Mouse (Mus musculus): ENCODE data around the gene Rhoj. TPM values are rescaled to one million over a fixed set of nuclear protein-coding genes. Genes with fewer than 3 reads are reported as not detected.

The Rhoj gene
- polyA plus RNA-seq, 1 experiment from 2014 or later: 19.7 TPM

DNA sequence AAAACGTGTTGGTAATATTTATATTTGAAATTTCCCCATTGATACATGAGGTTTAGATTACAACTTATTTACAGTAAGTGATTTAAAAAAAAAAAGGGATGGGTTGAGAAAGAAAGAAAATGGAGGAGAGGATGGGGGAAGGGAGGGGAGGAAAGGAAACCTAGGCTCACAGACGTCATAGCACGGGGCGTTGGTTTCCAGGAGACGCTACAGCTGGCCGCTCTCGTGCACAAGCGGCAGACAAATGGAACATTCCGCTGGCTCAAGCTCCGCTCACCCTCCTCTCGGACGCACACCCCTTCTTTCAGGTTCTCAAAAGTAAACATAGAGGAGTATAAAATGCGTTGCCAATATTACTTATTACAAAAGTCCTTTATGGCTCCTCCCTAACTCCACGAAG, 141.9 kb downstream of the Rhoj start:
- no peak overlapping the region for H3K4me2 ChIP-seq (ENCODE audit: low read length)
- H3K27me3 ChIP-seq (ENCODE audit: control insufficient read depth, insufficient read depth, low read length): no peaks in the 10 kb centered on the region
- ATAC-seq (ENCODE audit: low FRiP score, low TSS enrichment) (no peak), DNase-seq (peak; percentile 17)
- no peaks in the 10 kb centered on the region for H3K9me3 ChIP-seq (ENCODE audit: control insufficient read depth, low read length)
- no peak overlapping the region for H3K27ac ChIP-seq (replicated peaks; ENCODE audit: low read depth, low read length)
- peaks cover 44% of the 10 kb centered on the region for H3K36me3 ChIP-seq (ENCODE audit: control insufficient read depth, insufficient read depth, low read length)
- WGBS: 71% methylated on average over 14 of the region's 14 CpGs
- H3K9ac ChIP-seq (replicated peaks; ENCODE audit: low read length): no peak overlapping the region
- no peaks in the 10 kb centered on the region for H3K4me1 ChIP-seq (ENCODE audit: control insufficient read depth, insufficient read depth, low read length)
- no peak overlapping the region for H3K4me3 ChIP-seq (replicated peaks; ENCODE audit: low read depth, low read length)

- peaks cover 44% of the 10 kb centered on the region for H3K36me3 ChIP-seq (ENCODE audit: control insufficient read depth, insufficient read depth, low read length)
- H3K4me1 ChIP-seq (ENCODE audit: control insufficient read depth, insufficient read depth, low read length): no peaks in the 10 kb centered on the region
- 92% methylated on average over 8 of the region's 8 CpGs for WGBS
- H3K27me3 ChIP-seq (ENCODE audit: control insufficient read depth, insufficient read depth, low read length): no peaks in the 10 kb centered on the region
- DNase-seq: no peak
- H3K9me3 ChIP-seq (ENCODE audit: control insufficient read depth, low read length): no peaks in the 10 kb centered on the region
- H3K9ac ChIP-seq (replicated peaks; ENCODE audit: low read length): no peak overlapping the region
- H3K4me3 ChIP-seq (replicated peaks; ENCODE audit: low read depth, low read length): no peak overlapping the region
- H3K4me2 ChIP-seq (ENCODE audit: low read length): no peak overlapping the region
- no peak overlapping the region for H3K27ac ChIP-seq (replicated peaks; ENCODE audit: low read depth, low read length)
- ATAC-seq (ENCODE audit: low FRiP score, low TSS enrichment): no peak
Observed at GRCm38 (mm10) chr12:75450592-75450991, 142.5 kb downstream of the Rhoj start.

Other genes starting within 250 kb of the Rhoj start
- gene Kcnh5, start 131.0 kb upstream of the Rhoj start, polyA plus RNA-seq (2014; fragmentation: Nextera tagmentation; extraction: Ambion mirVana): 2.5 and 2.9 TPM in 2 replicates
- gene Gphb5, start 108.5 kb downstream of the Rhoj start, polyA plus RNA-seq (2014; fragmentation: Nextera tagmentation; extraction: Ambion mirVana): not detected in 2 replicates

All from midbrain, embryonic 14.5 days (tissue).